Mouse (Mus musculus) thymus, postnatal 10 days (tissue): ENCODE results near the gene Bpifa5.
"Not testable (repeated sequence)": the region's sequence is repeated elsewhere in the genome, so short reads cannot be mapped to it uniquely, and the experiment has no call there.

Experiments used
- DNase-seq, 2 experiments: peaks; one replicate each; pipeline ENCODE4 v3.0.0; 2021; ENCODE audit warnings: low spot score in 2 of 2

Gene Bpifa5

GRCm38 (mm10) chr2:154162307-154162706, at the start of gene Bpifa5:
Gene Bpifa5 (plus strand): TSS chr2:154162607.
- DNase-seq: no peak

- no peak for DNase-seq
Observed at GRCm38 (mm10) chr2:154117381-154117780, 45.0 kb upstream of the Bpifa5 start.

GRCm38 (mm10) chr2:154130120-154130519, 32.3 kb upstream of the Bpifa5 start, which contains the start of gene Bpifa3:
Gene Bpifa3 (plus strand): TSS chr2:154130336.
- no peak for DNase-seq

GRCm38 (mm10) chr2:154142580-154142979, 19.8 kb upstream of the Bpifa5 start, which contains the start of gene Bpifa1:
Gene Bpifa1 (plus strand): TSS chr2:154142880.
- DNase-seq: no peak

GRCm38 (mm10) chr2:154143735-154144134, 18.7 kb upstream of the Bpifa5 start:
- no peak for DNase-seq

GRCm38 (mm10) chr2:154147496-154147895, 14.9 kb upstream of the Bpifa5 start:
- no peak for DNase-seq

GRCm38 (mm10) chr2:154158433-154158832, 4.0 kb upstream of the Bpifa5 start:
- DNase-seq: peak in 1 of 2 experiments; percentile 33

GRCm38 (mm10) chr2:154163306-154163705, 899 bp downstream of the Bpifa5 start:
- DNase-seq: no peak

GRCm38 (mm10) chr2:154169172-154169571, 6.8 kb downstream of the Bpifa5 start:
- no peak for DNase-seq

GRCm38 (mm10) chr2:154171621-154172020, 9.2 kb downstream of the Bpifa5 start:
- no peak for DNase-seq

GRCm38 (mm10) chr2:154173313-154173712, 10.9 kb downstream of the Bpifa5 start:
- peak in 1 of 2 experiments; percentile 15 for DNase-seq

GRCm38 (mm10) chr2:154181900-154182299, 19.5 kb downstream of the Bpifa5 start:
- not testable (repeated sequence) for DNase-seq

GRCm38 (mm10) chr2:154183061-154183460, 20.7 kb downstream of the Bpifa5 start:
- not testable (repeated sequence) for DNase-seq

GRCm38 (mm10) chr2:154185319-154185718, 22.9 kb downstream of the Bpifa5 start:
- no peak for DNase-seq

- no peak for DNase-seq
Observed at GRCm38 (mm10) chr2:154185748-154186147, 23.3 kb downstream of the Bpifa5 start.

GRCm38 (mm10) chr2:154187468-154187867, 25.1 kb downstream of the Bpifa5 start:
- DNase-seq: no peak

- no peak for DNase-seq
Observed at GRCm38 (mm10) chr2:154189877-154190434, 27.5 kb downstream of the Bpifa5 start.

- DNase-seq: no peak
Observed at GRCm38 (mm10) chr2:154190546-154191258, 28.3 kb downstream of the Bpifa5 start, which contains the start of gene Bpifb1. Gene Bpifb1 (plus strand): TSS chr2:154190818.

- DNase-seq: no peak
Observed at GRCm38 (mm10) chr2:154192141-154192540, 29.7 kb downstream of the Bpifa5 start.

GRCm38 (mm10) chr2:154193071-154193470, 30.7 kb downstream of the Bpifa5 start:
- DNase-seq: no peak

GRCm38 (mm10) chr2:154193994-154194504, 31.6 kb downstream of the Bpifa5 start:
- no peak for DNase-seq

GRCm38 (mm10) chr2:154197036-154197435, 34.6 kb downstream of the Bpifa5 start:
- no peak for DNase-seq

GRCm38 (mm10) chr2:154204630-154205029, 42.2 kb downstream of the Bpifa5 start:
- no peak for DNase-seq
